Mouse (Mus musculus): ENCODE measurements at regions not wholly inside any gene's neighbourhood (a gene's known extent, or its start where the extent isn't known, plus 50 kb on each side); places are given as distances from the start of the nearest gene placed in this dataset.

GRCm38 (mm10) chr14:28775686-28776085 is 242.3 kb upstream of the Lrtm1 start:
- H3K27me3 ChIP-seq (ENCODE audit: insufficient read depth, low read length), result no peaks in the 10 kb centered on the region
- H3K9me3 ChIP-seq (ENCODE audit: low read length), result no peaks in the 10 kb centered on the region
- H3K4me1 ChIP-seq (ENCODE audit: insufficient read depth, low read length), result no peaks in the 10 kb centered on the region
- ATAC-seq (ENCODE audit: low FRiP score), result no peak
- DNase-seq (ENCODE audit: low spot score), result no peak
- H3K4me2 ChIP-seq (ENCODE audit: low read depth, low read length, poor library complexity, severe bottlenecking), result no peak overlapping the region
- no peak for TF ChIP-seq CTCF (IDR thresholded peaks at IDR 0.05)
- no peak overlapping the region for H3K4me3 ChIP-seq (ENCODE audit: low read depth, low read length)
- H3K9ac ChIP-seq (replicated peaks; ENCODE audit: low read length, poor library complexity, severe bottlenecking), result no peak overlapping the region
- no peak overlapping the region for H3K27ac ChIP-seq (ENCODE audit: low read depth, low read length)
- 77% methylated on average over 1 of the region's 1 CpGs for WGBS
- no peaks in the 10 kb centered on the region for H3K36me3 ChIP-seq (ENCODE audit: insufficient read depth, low read length)

GRCm38 (mm10) chr14:28777791-28778190 is 240.2 kb upstream of the Lrtm1 start:
- Histone ChIP-seq H3K9me3 (ENCODE audit: low read length) (no peaks in the 10 kb centered on the region), H3K9ac (replicated peaks; ENCODE audit: low read length, poor library complexity, severe bottlenecking) (no peak overlapping the region), H3K4me2 (ENCODE audit: low read depth, low read length, poor library complexity, severe bottlenecking) (no peak overlapping the region), H3K4me1 (ENCODE audit: insufficient read depth, low read length) (no peaks in the 10 kb centered on the region), H3K4me3 (ENCODE audit: low read depth, low read length) (no peak overlapping the region), H3K36me3 (ENCODE audit: insufficient read depth, low read length) (no peaks in the 10 kb centered on the region), H3K27ac (ENCODE audit: low read depth, low read length) (no peak overlapping the region), H3K27me3 (ENCODE audit: insufficient read depth, low read length) (no peaks in the 10 kb centered on the region)
- DNase-seq (ENCODE audit: low spot score), result no peak
- TF ChIP-seq CTCF (IDR thresholded peaks at IDR 0.05), result no peak
- no peak for ATAC-seq (ENCODE audit: low FRiP score)
- 86% methylated on average over 8 of the region's 8 CpGs for WGBS

- no peak overlapping the region for H3K4me2 ChIP-seq (ENCODE audit: low read depth, low read length, poor library complexity, severe bottlenecking)
- H3K4me3 ChIP-seq (ENCODE audit: low read depth, low read length), result no peak overlapping the region
- WGBS, result 89% methylated on average over 7 of the region's 7 CpGs
- no peaks in the 10 kb centered on the region for H3K9me3 ChIP-seq (ENCODE audit: low read length)
- DNase-seq (ENCODE audit: low spot score) (peak; percentile 75), ATAC-seq (ENCODE audit: low FRiP score) (no peak)
- H3K36me3 ChIP-seq (ENCODE audit: insufficient read depth, low read length), result no peaks in the 10 kb centered on the region
- no peak overlapping the region for H3K9ac ChIP-seq (replicated peaks; ENCODE audit: low read length, poor library complexity, severe bottlenecking)
- no peak for TF ChIP-seq CTCF (IDR thresholded peaks at IDR 0.05)
- H3K27ac ChIP-seq (ENCODE audit: low read depth, low read length), result no peak overlapping the region
- H3K4me1 ChIP-seq (ENCODE audit: insufficient read depth, low read length), result no peaks in the 10 kb centered on the region
- H3K27me3 ChIP-seq (ENCODE audit: insufficient read depth, low read length), result no peaks in the 10 kb centered on the region
These were observed 236.3 kb upstream of the Lrtm1 start for GRCm38 (mm10) chr14:28781660-28782059.

GRCm38 (mm10) chr14:28784106-28784633 is 233.8 kb upstream of the Lrtm1 start:
- ATAC-seq (ENCODE audit: low FRiP score) (no peak), DNase-seq (ENCODE audit: low spot score) (no peak)
- Histone ChIP-seq H3K27me3 (ENCODE audit: insufficient read depth, low read length) (no peaks in the 10 kb centered on the region), H3K9me3 (ENCODE audit: low read length) (no peaks in the 10 kb centered on the region), H3K4me3 (ENCODE audit: low read depth, low read length) (no peak overlapping the region), H3K4me2 (ENCODE audit: low read depth, low read length, poor library complexity, severe bottlenecking) (no peak overlapping the region), H3K27ac (ENCODE audit: low read depth, low read length) (no peak overlapping the region), H3K36me3 (ENCODE audit: insufficient read depth, low read length) (no peaks in the 10 kb centered on the region), H3K9ac (replicated peaks; ENCODE audit: low read length, poor library complexity, severe bottlenecking) (no peak overlapping the region), H3K4me1 (ENCODE audit: insufficient read depth, low read length) (no peaks in the 10 kb centered on the region)
- WGBS, result 84% methylated on average over 6 of the region's 6 CpGs
- no peak for TF ChIP-seq CTCF (IDR thresholded peaks at IDR 0.05)

GRCm38 (mm10) chr14:28798290-28798689 is 219.7 kb upstream of the Lrtm1 start:
- no peak overlapping the region for H3K9ac ChIP-seq (replicated peaks; ENCODE audit: low read length, poor library complexity, severe bottlenecking)
- H3K9me3 ChIP-seq (ENCODE audit: low read length), result no peaks in the 10 kb centered on the region
- no peak for DNase-seq (ENCODE audit: low spot score)
- no peaks in the 10 kb centered on the region for H3K36me3 ChIP-seq (ENCODE audit: insufficient read depth, low read length)
- H3K4me2 ChIP-seq (ENCODE audit: low read depth, low read length, poor library complexity, severe bottlenecking), result peak overlapping the region; percentile 9; the same call in 1 of the 2 replicates
- H3K4me3 ChIP-seq (ENCODE audit: low read depth, low read length), result no peak overlapping the region
- no peaks in the 10 kb centered on the region; the same call in 1 of the 2 replicates for H3K4me1 ChIP-seq (ENCODE audit: insufficient read depth, low read length)
- no peaks in the 10 kb centered on the region for H3K27me3 ChIP-seq (ENCODE audit: insufficient read depth, low read length)
- 3% methylated on average over 4 of the region's 4 CpGs for WGBS
- H3K27ac ChIP-seq (ENCODE audit: low read depth, low read length), result no peak overlapping the region
- no peak for TF ChIP-seq CTCF (IDR thresholded peaks at IDR 0.05)
- ATAC-seq (ENCODE audit: low FRiP score), result no peak

- no peaks in the 10 kb centered on the region for H3K9me3 ChIP-seq (ENCODE audit: low read length)
- no peaks in the 10 kb centered on the region; the same call in 1 of the 2 replicates for H3K4me1 ChIP-seq (ENCODE audit: insufficient read depth, low read length)
- no peak for DNase-seq (ENCODE audit: low spot score)
- H3K4me3 ChIP-seq (ENCODE audit: low read depth, low read length), result no peak overlapping the region
- TF ChIP-seq CTCF (IDR thresholded peaks at IDR 0.05), result no peak
- H3K36me3 ChIP-seq (ENCODE audit: insufficient read depth, low read length), result no peaks in the 10 kb centered on the region
- H3K27ac ChIP-seq (ENCODE audit: low read depth, low read length), result no peak overlapping the region
- WGBS, result 67% methylated on average over 4 of the region's 4 CpGs
- H3K4me2 ChIP-seq (ENCODE audit: low read depth, low read length, poor library complexity, severe bottlenecking), result no peak overlapping the region
- no peak overlapping the region for H3K9ac ChIP-seq (replicated peaks; ENCODE audit: low read length, poor library complexity, severe bottlenecking)
- no peak for ATAC-seq (ENCODE audit: low FRiP score)
- H3K27me3 ChIP-seq (ENCODE audit: insufficient read depth, low read length), result no peaks in the 10 kb centered on the region
These were observed 216.3 kb upstream of the Lrtm1 start for GRCm38 (mm10) chr14:28801681-28802080.

Measured in midbrain, postnatal 0 days (tissue).